In genomic region chr4:128795596-128795995, GRCm38 (mm10) we compare ENCODE assay signal across 9 mouse cellular contexts. TPM values are rescaled to one million over a fixed set of nuclear protein-coding genes. Genes with fewer than 3 reads are reported as not detected.
A peak's percentile ranks its signal among the peaks of the same experiment; 100 is the strongest.
DNase-seq lines count a peak whose midpoint lies in the region; ATAC-seq lines count a peak whose summit lies in the region.
"Had no signal": no experiment of that assay in that cellular context is flagged by ENCODE, and none has a peak within 500 bp of the region (broad histone marks: within the 10 kb centered on the region; RNA-seq: fewer than 3 reads in every experiment).

No protein-coding gene starts in this region.

- peak; percentile 76 for DNase-seq in kidney, postnatal 10 days
- peak; percentile 80 for DNase-seq in embryo, embryonic 11 days
- DNase-seq in midbrain, embryonic 14.5 days = peak; percentile 73
- no peak for DNase-seq in spleen, postnatal 14 days (ENCODE audit: low spot score in 2 of 2)
- DNase-seq in urinary bladder, postnatal 10 days (ENCODE audit: low spot score) = no peak

- H3K9ac ChIP-seq in kidney, embryonic 16.5 days (replicated peaks; ENCODE audit: low read length) = no peak overlapping the region
- no peak overlapping the region for H3K9ac ChIP-seq in hindbrain, embryonic 13.5 days
- H3K9ac ChIP-seq in midbrain, embryonic 14.5 days (replicated peaks; ENCODE audit: low read length) = no peak overlapping the region

- no peak overlapping the region for H3K4me3 ChIP-seq in kidney, embryonic 16.5 days (ENCODE audit: low read length)
- H3K4me3 ChIP-seq in hindbrain, embryonic 13.5 days = no peak overlapping the region
- no peak overlapping the region for H3K4me3 ChIP-seq in midbrain, embryonic 14.5 days (replicated peaks; ENCODE audit: low read depth, low read length)

- 11% methylated on average over 9 of the region's 9 CpGs for WGBS in kidney, embryonic 16.5 days
- WGBS in hindbrain, embryonic 13.5 days = 3% methylated on average over 9 of the region's 9 CpGs
- 5% methylated on average over 9 of the region's 9 CpGs for WGBS in midbrain, embryonic 14.5 days

- H3K9me3 ChIP-seq in kidney, embryonic 16.5 days (ENCODE audit: low read length) = no peaks in the 10 kb centered on the region
- no peaks in the 10 kb centered on the region for H3K9me3 ChIP-seq in hindbrain, embryonic 13.5 days
- no peaks in the 10 kb centered on the region for H3K9me3 ChIP-seq in midbrain, embryonic 14.5 days (ENCODE audit: control insufficient read depth, low read length)
- H3K9me3 ChIP-seq: megakaryocyte, embryonic 14.5 days had no signal

- no peak overlapping the region; the same call in 1 of the 2 replicates for H3K4me2 ChIP-seq in kidney, embryonic 16.5 days (replicated peaks; ENCODE audit: low read depth, low read length)
- no peak overlapping the region for H3K4me2 ChIP-seq in hindbrain, embryonic 13.5 days
- no peak overlapping the region for H3K4me2 ChIP-seq in midbrain, embryonic 14.5 days (ENCODE audit: low read length)

- H3K36me3 ChIP-seq in kidney, embryonic 16.5 days (ENCODE audit: insufficient read depth, low read length) = peaks cover 3% of the 10 kb centered on the region; the same call in 1 of the 2 replicates
- H3K36me3 ChIP-seq in hindbrain, embryonic 13.5 days = peaks cover 22% of the 10 kb centered on the region
- H3K36me3 ChIP-seq in midbrain, embryonic 14.5 days (ENCODE audit: control insufficient read depth, insufficient read depth, low read length) = peaks cover 19% of the 10 kb centered on the region; the same call in 1 of the 2 replicates

- H3K4me1 ChIP-seq in kidney, embryonic 16.5 days (ENCODE audit: insufficient read depth, low read length) = peaks cover 57% of the 10 kb centered on the region
- peaks cover 75% of the 10 kb centered on the region for H3K4me1 ChIP-seq in hindbrain, embryonic 13.5 days (replicated peaks)
- H3K4me1 ChIP-seq in midbrain, embryonic 14.5 days (ENCODE audit: control insufficient read depth, insufficient read depth, low read length) = peaks cover 18% of the 10 kb centered on the region

- no peak for ATAC-seq in kidney, embryonic 16.5 days (ENCODE audit: low FRiP score, low TSS enrichment)
- peak; percentile 26 for ATAC-seq in hindbrain, embryonic 13.5 days (ENCODE audit: low FRiP score)
- ATAC-seq in midbrain, embryonic 14.5 days (ENCODE audit: low FRiP score, low TSS enrichment) = peak; percentile 57; the same call in 1 of the 2 replicates
- ATAC-seq in inflammation-experienced regulatory T-cells, adult 6 months = no peak

- no peaks in the 10 kb centered on the region for H3K27me3 ChIP-seq in kidney, embryonic 16.5 days (ENCODE audit: insufficient read depth, low read length)
- no peaks in the 10 kb centered on the region for H3K27me3 ChIP-seq in hindbrain, embryonic 13.5 days
- H3K27me3 ChIP-seq in midbrain, embryonic 14.5 days (ENCODE audit: control insufficient read depth, insufficient read depth, low read length) = no peaks in the 10 kb centered on the region
- H3K27me3 ChIP-seq: megakaryocyte, embryonic 14.5 days had no signal

- no peak overlapping the region for H3K27ac ChIP-seq in kidney, embryonic 16.5 days (ENCODE audit: low read length)
- H3K27ac ChIP-seq in hindbrain, embryonic 13.5 days = no peak overlapping the region
- H3K27ac ChIP-seq in midbrain, embryonic 14.5 days (replicated peaks; ENCODE audit: low read depth, low read length) = no peak overlapping the region

RNA-seq across cellular contexts. Expression of gene Zfp362, which starts 10.2 kb away (rescaled TPM):
- 46.1 and 47.5 TPM in 2 replicates for polyA plus RNA-seq in kidney, embryonic 16.5 days (2015; fragmentation: Nextera tagmentation; extraction: Ambion mirVana)
- 36.9 and 39.0 TPM in 2 replicates for polyA plus RNA-seq in hindbrain, embryonic 13.5 days (2015; fragmentation: Nextera tagmentation; extraction: Ambion mirVana)
- 28.3 and 35.7 TPM in 2 replicates for polyA plus RNA-seq in midbrain, embryonic 14.5 days (2014; fragmentation: Nextera tagmentation; extraction: Ambion mirVana)
- 10 to 100 TPM in 1 of 3 experiments, 1 to 10 TPM in 2; 6.0 to 10.3 (median 8.4) TPM for polyA plus RNA-seq in inflammation-experienced regulatory T-cells, adult 6 months (2017; shearing (Covaris generic))

RNA-seq across cellular contexts. Expression of gene A3galt2, which starts 40.4 kb away (rescaled TPM):
- polyA plus RNA-seq in kidney, embryonic 16.5 days (2015; fragmentation: Nextera tagmentation; extraction: Ambion mirVana) = 0.24 and 0.35 TPM in 2 replicates
- 0.38 and 0.53 TPM in 2 replicates for polyA plus RNA-seq in hindbrain, embryonic 13.5 days (2015; fragmentation: Nextera tagmentation; extraction: Ambion mirVana)
- polyA plus RNA-seq in midbrain, embryonic 14.5 days (2014; fragmentation: Nextera tagmentation; extraction: Ambion mirVana) = 0.47 and 0.74 TPM in 2 replicates
- polyA plus RNA-seq in inflammation-experienced regulatory T-cells, adult 6 months (2017; shearing (Covaris generic)) = under 1 TPM in 2 of 3 experiments, not detected in 1; 0.16 to 0.38 TPM

Comparison
In these comparisons a context has a peak if more than half of its experiments do, and no peak if none do; other contexts are left out.
1. DNase-seq: peak in kidney, postnatal 10 days (single experiment), embryo, embryonic 11 days (single experiment) and midbrain, embryonic 14.5 days (single experiment); none in spleen, postnatal 14 days (0 of 2) and urinary bladder, postnatal 10 days (single experiment).
2. ATAC-seq: peak in hindbrain, embryonic 13.5 days (single experiment) and midbrain, embryonic 14.5 days (single experiment); none in kidney, embryonic 16.5 days (single experiment) and inflammation-experienced regulatory T-cells, adult 6 months (single experiment).